Mouse (Mus musculus): ENCODE data around the gene Nrxn3. TPM values are rescaled to one million over a fixed set of nuclear protein-coding genes. Genes with fewer than 3 reads are reported as not detected.

Gene Nrxn3
- total RNA-seq, 2 experiments from 2014 or later = 153 to 159 TPM

Small RNAs within 50 kb of the gene (microRNA-seq; reads per million reads assigned to microRNA genes)
- not detected for gene Gm23989
- gene Gm27313 = not detected

All from left cerebral cortex, postnatal 4 days (tissue).